Mouse (Mus musculus) liver, postnatal 0 days (tissue): ENCODE data around the gene Bcl9. TPM values are rescaled to one million over a fixed set of nuclear protein-coding genes. Genes with fewer than 3 reads are reported as not detected.
A peak's percentile ranks its signal among the peaks of the same experiment; 100 is the strongest.

ENCODE experiments used
- ATAC-seq: fragments of 200-750 bp; cut with Nextera tagmentation; 2 replicates; pipeline ENCODE4 v1.8.0; 2017; ENCODE audit warnings: mild to moderate bottlenecking, moderate library complexity
- DNase-seq: peaks from one replicate; pipeline ENCODE4 v3.0.0-alpha.2; 2016
- H3K27ac ChIP-seq: fragments of 300-500 bp; sonication (generic); 2 replicates; pipeline ENCODE4 v1.5.1; 2014; ENCODE audit warnings: antibody characterized with exemption, moderate library complexity, mild to moderate bottlenecking, low read depth
- H3K27me3 ChIP-seq: fragments of 300-500 bp; sonication (generic); 2 replicates; pipeline ENCODE4 v1.6.1; 2014; ENCODE audit warnings: low read length, control low read depth, mixed read lengths; ENCODE audit not compliant: insufficient read depth
- H3K36me3 ChIP-seq: fragments of 300-500 bp; sonication (generic); replicated peaks from 2 replicates; pipeline ENCODE4 v1.6.1; 2014; ENCODE audit warnings: mild to moderate bottlenecking, control low read depth, low read length, moderate library complexity, mixed read lengths; ENCODE audit not compliant: insufficient read depth
- H3K4me1 ChIP-seq: fragments of 300-500 bp; sonication (generic); 2 replicates; pipeline ENCODE4 v1.6.1; 2014; ENCODE audit warnings: antibody characterized with exemption, mild to moderate bottlenecking, control low read depth; ENCODE audit not compliant: insufficient read depth
- H3K4me2 ChIP-seq: fragments of 300-500 bp; sonication (generic); 2 replicates; pipeline ENCODE4 v1.6.1; 2014; ENCODE audit warnings: low read depth, mild to moderate bottlenecking, low read length, moderate library complexity, mixed read lengths
- H3K4me3 ChIP-seq: fragments of 300-500 bp; sonication (generic); 2 replicates; pipeline ENCODE4 v1.5.1; 2014; ENCODE audit warnings: low read depth, low read length
- H3K9ac ChIP-seq: fragments of 300-500 bp; sonication (generic); replicated peaks from 2 replicates; pipeline ENCODE4 v1.6.1; 2014; ENCODE audit warnings: mild to moderate bottlenecking, moderate library complexity
- H3K9me3 ChIP-seq: fragments of 300-500 bp; sonication (generic); 2 replicates; pipeline ENCODE4 v1.6.1; 2016; ENCODE audit warnings: mild to moderate bottlenecking, control low read depth, low read length, mixed read lengths
- CTCF ChIP-seq: sonication (generic); IDR thresholded peaks from 2 replicates; pipeline ENCODE4 v1.5.1; 2016; ENCODE audit warnings: antibody characterized with exemption, low read depth
- EP300 ChIP-seq: IDR thresholded peaks from 2 replicates; pipeline ENCODE4 v1.6.1; 2016; ENCODE audit warnings: antibody characterized with exemption, low read depth, mild to moderate bottlenecking
- WGBS: fragments of 180-500 bp; shearing (Covaris S2); extraction: QIAGEN DNeasy Blood & Tissue Kit; methylation state at CpG from one replicate; pipeline ENCODE4 v1.1.7; 2014; ENCODE audit not compliant: insufficient replicate concordance; 5-methylcytosine and 5-hydroxymethylcytosine counted together
- polyA plus RNA-seq: library from polyadenylated mRNA; unstranded; fragments of >200 nt; fragmentation: Nextera tagmentation; extraction: Ambion mirVana; gene quantifications from 2 replicates; pipeline ENCODE4 v1.2.1, GENCODE M21; 2015

Gene Bcl9
- polyA plus RNA-seq, 1 experiment from 2014 or later: 3.7 TPM

DNA sequence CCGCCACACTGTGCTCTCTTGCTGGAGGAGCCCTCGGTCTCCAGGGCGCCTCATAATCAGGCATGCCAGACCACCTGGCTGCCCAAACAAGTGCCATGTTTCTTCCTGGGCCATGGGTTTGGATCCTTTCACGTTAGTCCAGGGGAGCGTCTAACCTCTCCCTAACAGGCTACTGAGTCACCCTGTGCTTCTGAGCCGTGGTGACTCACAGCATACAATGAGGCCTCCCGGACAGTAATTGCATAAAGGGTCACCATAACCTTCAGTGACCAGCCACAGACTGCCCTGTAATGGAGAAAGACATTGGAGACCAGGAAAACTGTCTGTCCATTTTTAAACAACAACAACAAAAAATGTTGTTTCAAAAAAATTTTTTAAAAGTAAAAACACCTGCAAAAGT is 2.7 kb upstream of the Bcl9 start:
- 81% methylated on average over 7 of the region's 7 CpGs for WGBS
- no peak overlapping the region for H3K9ac ChIP-seq
- no peak for TF ChIP-seq CTCF
- TF ChIP-seq EP300: no peak

DNA sequence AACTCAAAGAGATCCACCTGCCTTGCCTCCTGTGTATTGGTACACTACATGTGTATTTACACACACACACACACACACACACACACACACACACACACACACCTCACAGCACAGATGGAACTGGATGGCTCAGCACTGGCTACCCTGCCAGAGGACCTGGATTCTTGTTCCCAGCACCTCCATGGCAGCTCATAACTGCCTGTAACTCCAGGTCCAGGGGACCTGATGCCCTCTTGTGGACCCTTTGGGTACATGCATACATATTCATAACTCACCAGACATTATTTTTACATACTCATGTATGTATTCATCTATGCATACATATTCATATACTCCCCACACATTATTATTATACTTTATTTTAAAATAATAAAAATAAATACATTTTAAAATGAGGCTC is 2.2 kb upstream of the Bcl9 start:
- no peak overlapping the region for H3K4me2 ChIP-seq
- H3K27me3 ChIP-seq: no peaks in the 10 kb centered on the region
- TF ChIP-seq EP300 (no peak), CTCF (peak; percentile 39)
- H3K9ac ChIP-seq: no peak overlapping the region
- no peaks in the 10 kb centered on the region for H3K9me3 ChIP-seq
- H3K27ac ChIP-seq: no peak overlapping the region
- no peaks in the 10 kb centered on the region for H3K36me3 ChIP-seq
- DNase-seq (no peak), ATAC-seq (no peak)
- peaks cover 3% of the 10 kb centered on the region; the same call in 1 of the 2 replicates for H3K4me1 ChIP-seq
- no peak overlapping the region for H3K4me3 ChIP-seq

More for the DNA sequence above, 2.7 kb upstream of the Bcl9 start:
- no peaks in the 10 kb centered on the region for H3K9me3 ChIP-seq
- no peaks in the 10 kb centered on the region for H3K36me3 ChIP-seq
- H3K4me1 ChIP-seq: peaks cover 3% of the 10 kb centered on the region; the same call in 1 of the 2 replicates
- no peak overlapping the region for H3K4me3 ChIP-seq
- H3K27ac ChIP-seq: no peak overlapping the region
- no peaks in the 10 kb centered on the region for H3K27me3 ChIP-seq
- H3K4me2 ChIP-seq: no peak overlapping the region
- DNase-seq (no peak), ATAC-seq (no peak)

DNA sequence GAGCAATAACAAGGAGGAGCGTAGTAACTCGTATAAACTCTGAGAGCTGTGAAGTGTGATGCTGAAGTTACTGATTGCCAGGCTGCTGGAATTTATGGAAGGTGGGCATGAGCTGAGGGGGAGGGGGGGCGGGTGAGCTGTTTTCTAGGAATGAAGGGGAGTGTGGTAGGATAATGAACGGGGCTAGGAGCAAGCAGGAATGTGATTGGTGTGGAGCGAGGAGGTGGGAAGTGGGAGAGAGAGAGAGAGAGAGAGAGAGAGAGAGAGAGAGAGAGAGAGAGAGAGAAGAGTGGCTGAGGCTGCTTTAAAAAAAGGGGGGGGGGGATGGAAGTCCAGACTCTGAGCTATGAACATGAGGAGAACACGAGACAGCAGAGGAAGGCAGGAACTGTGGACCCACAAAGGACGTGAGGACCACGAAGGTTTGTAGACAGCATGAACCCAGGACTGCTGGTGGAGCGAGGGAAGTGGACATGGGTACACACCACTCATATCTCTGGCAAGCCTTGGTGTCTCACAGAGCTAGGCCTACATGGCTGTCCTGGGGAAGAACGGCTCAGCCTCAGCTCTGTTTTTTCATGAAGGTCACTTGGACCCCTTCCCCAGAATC is 1.2 kb upstream of the Bcl9 start:
- Histone ChIP-seq H3K36me3 (no peaks in the 10 kb centered on the region), H3K4me3 (no peak overlapping the region), H3K4me2 (peak overlapping the region; percentile 83; the same call in 1 of the 2 replicates), H3K4me1 (peaks cover 3% of the 10 kb centered on the region; the same call in 1 of the 2 replicates), H3K9me3 (no peaks in the 10 kb centered on the region), H3K27me3 (no peaks in the 10 kb centered on the region), H3K9ac (no peak overlapping the region), H3K27ac (no peak overlapping the region)
- no peak for TF ChIP-seq EP300
- no peak for TF ChIP-seq CTCF
- no peak for ATAC-seq
- 70% methylated on average over 10 of the region's 10 CpGs for WGBS
- no peak for DNase-seq

DNA sequence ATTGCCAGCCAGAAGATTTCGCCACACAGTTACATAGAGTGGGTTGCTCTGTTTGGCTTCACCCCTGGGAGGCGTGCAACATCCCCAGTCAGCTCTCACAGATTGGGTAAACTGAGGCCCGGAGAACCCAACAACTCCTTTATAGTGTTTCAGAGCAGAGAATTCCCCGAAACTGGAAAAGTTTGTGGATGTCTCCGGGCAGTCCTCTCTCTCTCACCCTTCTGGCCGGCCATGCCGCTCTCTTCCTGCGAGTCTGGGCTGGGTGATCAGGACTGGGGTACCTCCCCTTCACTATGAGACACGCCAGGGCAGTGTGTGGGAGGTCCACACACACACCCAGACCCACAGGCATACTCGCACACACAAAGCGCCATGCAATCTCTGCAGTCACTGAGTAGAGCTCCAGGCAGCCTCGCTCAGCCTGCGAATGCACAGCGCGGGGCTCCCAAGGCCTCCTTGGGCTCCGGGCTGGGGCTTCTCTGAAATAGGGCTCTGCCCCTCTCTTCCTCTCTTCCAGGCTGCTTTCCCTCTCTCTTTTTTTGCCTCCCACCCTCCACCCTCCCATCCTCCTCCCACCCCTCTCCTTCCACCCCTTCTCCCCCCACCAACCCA is 670 bp downstream of the Bcl9 start:
- Histone ChIP-seq H3K4me1 (peaks cover 3% of the 10 kb centered on the region; the same call in 1 of the 2 replicates), H3K4me3 (peak overlapping the region; percentile 62), H3K27ac (peak overlapping the region; percentile 78), H3K9ac (peak overlapping the region; percentile 73), H3K9me3 (no peaks in the 10 kb centered on the region), H3K36me3 (no peaks in the 10 kb centered on the region), H3K27me3 (no peaks in the 10 kb centered on the region), H3K4me2 (peak overlapping the region; percentile 83)
- DNase-seq: peak; percentile 26
- peak; percentile 53 for ATAC-seq
- no peak for TF ChIP-seq CTCF
- 8% methylated on average over 16 of the region's 16 CpGs for WGBS

DNA sequence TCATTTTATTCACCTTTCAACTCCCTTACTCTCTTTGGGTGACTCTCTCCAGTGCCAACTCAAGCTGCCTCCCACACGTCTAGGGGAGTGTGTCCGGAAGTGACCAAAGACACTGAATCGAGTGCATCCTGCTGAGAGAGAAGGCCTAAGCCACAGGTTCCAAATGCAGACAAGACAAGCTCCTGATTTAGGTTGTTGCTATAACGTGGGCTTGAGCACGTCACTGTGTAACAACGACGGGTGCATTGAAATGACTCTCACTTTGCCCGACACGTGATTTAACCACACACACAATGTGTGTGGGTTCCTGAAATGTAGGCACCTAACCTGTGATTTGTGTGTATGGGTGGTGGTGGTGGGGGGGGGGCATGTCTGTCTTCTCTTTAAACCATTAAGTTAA is 3.4 kb downstream of the Bcl9 start:
- H3K27me3 ChIP-seq: no peaks in the 10 kb centered on the region
- 72% methylated on average over 9 of the region's 9 CpGs for WGBS

DNA sequence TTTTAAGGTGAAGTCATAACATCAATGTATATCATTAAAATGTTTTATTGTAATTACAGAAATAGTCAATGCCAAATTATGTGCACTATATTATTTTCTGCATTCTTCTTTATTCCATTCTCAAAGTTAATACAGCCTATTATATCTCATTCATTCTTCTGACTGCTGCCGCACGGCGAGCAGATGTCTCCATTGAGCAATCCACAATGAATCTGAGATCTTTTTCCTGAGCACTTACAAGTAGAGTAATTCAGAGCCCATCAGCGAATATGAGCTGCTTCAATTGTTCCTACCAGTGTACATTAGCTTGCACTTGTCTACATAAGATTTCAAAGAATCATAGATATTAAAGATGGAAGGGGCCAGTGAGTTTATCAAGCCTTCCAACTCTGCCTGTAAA is 12.8 kb downstream of the Bcl9 start:
- DNase-seq (no peak), ATAC-seq (no peak)
- Histone ChIP-seq H3K9ac (no peak overlapping the region), H3K4me1 (no peaks in the 10 kb centered on the region), H3K9me3 (no peaks in the 10 kb centered on the region), H3K27me3 (no peaks in the 10 kb centered on the region), H3K4me3 (no peak overlapping the region), H3K36me3 (no peaks in the 10 kb centered on the region), H3K4me2 (no peak overlapping the region), H3K27ac (no peak overlapping the region)
- 81% methylated on average over 4 of the region's 4 CpGs for WGBS
- no peak for TF ChIP-seq CTCF
- no peak for TF ChIP-seq EP300

More for the DNA sequence above, 3.4 kb downstream of the Bcl9 start:
- Histone ChIP-seq H3K4me2 (no peak overlapping the region), H3K4me3 (no peak overlapping the region), H3K9me3 (no peaks in the 10 kb centered on the region), H3K9ac (no peak overlapping the region), H3K4me1 (peaks cover 3% of the 10 kb centered on the region; the same call in 1 of the 2 replicates), H3K36me3 (no peaks in the 10 kb centered on the region), H3K27ac (no peak overlapping the region)
- no peak for ATAC-seq
- no peak for DNase-seq
- no peak for TF ChIP-seq EP300
- no peak for TF ChIP-seq CTCF
